Mouse (Mus musculus) forebrain, embryonic 13.5 days (tissue): ENCODE data around the gene Gm26558. TPM values are rescaled to one million over a fixed set of nuclear protein-coding genes. Genes with fewer than 3 reads are reported as not detected.

Source experiments
- ATAC-seq: fragments of 200-750 bp; cut with Nextera tagmentation; 2 replicates; pipeline ENCODE4 v1.8.0; 2017
- H3K27ac ChIP-seq: fragments of 300-500 bp; sonication (generic); 2 replicates; pipeline ENCODE4 v1.5.1; 2015; ENCODE audit warnings: inconsistent platforms, mild to moderate bottlenecking, moderate library complexity
- H3K27me3 ChIP-seq: fragments of 300-500 bp; sonication (generic); 2 replicates; pipeline ENCODE4 v1.6.1; 2015; ENCODE audit warnings: mild to moderate bottlenecking, inconsistent platforms
- H3K36me3 ChIP-seq: fragments of 300-500 bp; sonication (generic); 2 replicates; pipeline ENCODE4 v1.6.1; 2015; ENCODE audit warnings: mild to moderate bottlenecking, inconsistent platforms; ENCODE audit not compliant: poor library complexity, severe bottlenecking
- H3K4me1 ChIP-seq: fragments of 300-500 bp; sonication (generic); 2 replicates; pipeline ENCODE4 v1.6.1; 2015; ENCODE audit warnings: inconsistent platforms
- H3K4me2 ChIP-seq: fragments of 300-500 bp; sonication (generic); 2 replicates; pipeline ENCODE4 v1.6.1; 2015; ENCODE audit warnings: inconsistent platforms, mild to moderate bottlenecking, moderate library complexity
- H3K4me3 ChIP-seq: fragments of 300-500 bp; sonication (generic); 2 replicates; pipeline ENCODE4 v1.5.1; 2015; ENCODE audit warnings: mild to moderate bottlenecking, inconsistent platforms
- H3K9ac ChIP-seq: fragments of 300-500 bp; sonication (generic); 2 replicates; pipeline ENCODE4 v1.6.1; 2015; ENCODE audit warnings: mild to moderate bottlenecking, inconsistent platforms
- H3K9me3 ChIP-seq: fragments of 300-500 bp; sonication (generic); replicated peaks from 2 replicates; pipeline ENCODE4 v1.6.1; 2016; ENCODE audit warnings: inconsistent platforms
- WGBS: fragments of 180-500 bp; shearing (Covaris S2); methylation state at CpG from one replicate; pipeline ENCODE4 v1.1.7; 2015; 5-methylcytosine and 5-hydroxymethylcytosine counted together
- polyA plus RNA-seq: library from polyadenylated mRNA; unstranded; fragments of >200 nt; fragmentation: Nextera tagmentation; extraction: Ambion mirVana; gene quantifications from 2 replicates; pipeline ENCODE4 v1.2.1, GENCODE M21; 2015

Gm26558 gene
- polyA plus RNA-seq: 2.9 and 3.2 TPM in 2 replicates

DNA sequence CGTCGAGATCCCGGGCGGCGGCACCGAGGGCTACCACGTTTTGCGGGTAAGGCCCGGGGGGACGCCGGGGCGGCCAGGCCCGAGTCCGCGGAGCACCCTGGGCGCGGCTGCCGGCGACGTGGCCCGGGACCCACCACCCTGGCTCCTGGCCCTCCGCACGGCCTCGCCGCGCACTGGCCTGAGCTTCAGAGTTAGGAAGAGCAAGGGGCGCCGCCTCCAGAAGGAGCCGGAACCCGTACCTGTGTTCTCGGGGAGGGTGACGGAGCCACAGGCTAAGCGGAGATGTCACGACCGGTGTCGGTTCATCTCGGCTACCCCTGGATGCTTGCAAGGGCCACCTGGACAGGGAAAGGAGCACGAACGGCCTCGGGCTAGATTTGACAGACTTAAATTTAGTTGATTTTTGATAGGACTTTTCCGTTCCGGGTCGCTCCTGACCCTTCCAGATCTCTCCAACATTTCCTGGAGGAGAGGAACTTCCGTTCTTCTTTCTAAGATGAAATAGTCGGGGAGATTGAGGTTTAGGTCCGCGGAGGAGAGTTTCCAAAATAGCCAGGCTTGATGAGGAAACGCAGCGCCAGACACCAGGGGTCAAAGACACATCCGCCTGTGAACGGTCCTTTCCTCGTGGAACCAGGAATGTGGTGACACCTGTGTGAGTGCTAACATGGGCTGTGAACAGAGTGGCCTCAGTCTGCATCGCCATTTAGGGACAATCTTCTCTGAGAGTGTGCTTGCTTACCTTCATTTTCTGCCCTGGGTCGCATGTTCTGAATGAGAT, at the start of gene Gm26558:
Gene Gm26558 (minus strand): TSS at position 394 of the 781 bp plus-strand sequence.
- WGBS: under 1% methylated on average over 53 of the region's 54 CpGs
- Histone ChIP-seq H3K9ac (peak within 1 kb of the TSS; percentile 92), H3K4me3 (peak within 1 kb of the TSS; percentile 91), H3K27me3 (no peaks in the 10 kb centered on the region), H3K9me3 (no peaks in the 10 kb centered on the region), H3K27ac (peak within 1 kb of the TSS; percentile 84), H3K36me3 (no peaks in the 10 kb centered on the region), H3K4me2 (peak within 1 kb of the TSS; percentile 84), H3K4me1 (peaks cover 18% of the 10 kb centered on the region)
- ATAC-seq: peak; percentile 81; the same call in 1 of the 2 replicates

DNA sequence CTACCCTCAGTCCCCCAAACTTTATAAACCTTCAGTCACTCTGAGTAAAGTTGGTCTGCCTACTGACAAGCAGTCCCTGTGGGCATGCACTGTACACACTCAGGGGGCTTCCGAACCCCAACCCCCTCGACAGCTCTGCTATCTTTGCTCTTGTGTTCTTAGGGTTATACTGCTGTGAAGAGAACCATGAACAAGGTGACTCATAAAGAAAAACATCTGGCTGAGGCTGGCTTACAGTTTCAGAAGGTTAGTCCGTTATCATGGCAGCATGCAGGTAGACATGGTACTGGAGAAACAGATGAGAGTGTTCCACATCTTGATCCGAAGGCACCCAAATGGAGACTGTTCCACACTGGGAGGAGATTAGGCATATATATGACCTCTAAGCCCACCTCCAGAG, 49.0 kb upstream of the Gm26558 start:
- Histone ChIP-seq H3K27me3 (no peaks in the 10 kb centered on the region), H3K4me2 (no peak overlapping the region), H3K27ac (no peak overlapping the region), H3K4me1 (no peaks in the 10 kb centered on the region), H3K9ac (no peak overlapping the region), H3K36me3 (peaks cover 51% of the 10 kb centered on the region), H3K9me3 (no peaks in the 10 kb centered on the region), H3K4me3 (no peak overlapping the region)
- 96% methylated on average over 4 of the region's 4 CpGs for WGBS
- ATAC-seq: no peak

DNA sequence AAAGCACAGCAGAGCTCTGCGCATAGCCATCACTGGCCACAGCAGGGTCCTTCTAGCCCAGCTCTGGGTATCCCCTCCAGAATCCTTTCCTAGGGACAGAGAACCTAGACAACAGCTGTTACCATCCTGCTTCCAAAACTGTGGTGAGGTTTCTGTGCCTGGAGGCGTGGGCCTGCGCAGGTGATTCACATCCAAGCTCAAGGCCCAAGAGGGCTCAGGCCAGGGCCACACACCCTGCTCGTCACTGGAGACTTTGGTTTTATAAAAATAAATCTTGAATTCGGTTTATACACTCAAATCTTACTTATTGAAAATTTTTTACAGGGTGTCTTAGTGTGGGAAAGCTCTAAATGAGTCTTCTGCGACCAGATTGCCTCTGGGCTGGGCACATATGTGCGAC, 48.3 kb upstream of the Gm26558 start:
- no peak overlapping the region for H3K27ac ChIP-seq
- peaks cover 44% of the 10 kb centered on the region for H3K36me3 ChIP-seq
- 92% methylated on average over 7 of the region's 7 CpGs for WGBS
- H3K9me3 ChIP-seq: no peaks in the 10 kb centered on the region
- no peak for ATAC-seq
- no peaks in the 10 kb centered on the region for H3K27me3 ChIP-seq
- no peak overlapping the region for H3K4me2 ChIP-seq
- H3K4me1 ChIP-seq: peaks cover under 1% of the 10 kb centered on the region; the same call in 1 of the 2 replicates
- H3K4me3 ChIP-seq: no peak overlapping the region
- no peak overlapping the region for H3K9ac ChIP-seq

DNA sequence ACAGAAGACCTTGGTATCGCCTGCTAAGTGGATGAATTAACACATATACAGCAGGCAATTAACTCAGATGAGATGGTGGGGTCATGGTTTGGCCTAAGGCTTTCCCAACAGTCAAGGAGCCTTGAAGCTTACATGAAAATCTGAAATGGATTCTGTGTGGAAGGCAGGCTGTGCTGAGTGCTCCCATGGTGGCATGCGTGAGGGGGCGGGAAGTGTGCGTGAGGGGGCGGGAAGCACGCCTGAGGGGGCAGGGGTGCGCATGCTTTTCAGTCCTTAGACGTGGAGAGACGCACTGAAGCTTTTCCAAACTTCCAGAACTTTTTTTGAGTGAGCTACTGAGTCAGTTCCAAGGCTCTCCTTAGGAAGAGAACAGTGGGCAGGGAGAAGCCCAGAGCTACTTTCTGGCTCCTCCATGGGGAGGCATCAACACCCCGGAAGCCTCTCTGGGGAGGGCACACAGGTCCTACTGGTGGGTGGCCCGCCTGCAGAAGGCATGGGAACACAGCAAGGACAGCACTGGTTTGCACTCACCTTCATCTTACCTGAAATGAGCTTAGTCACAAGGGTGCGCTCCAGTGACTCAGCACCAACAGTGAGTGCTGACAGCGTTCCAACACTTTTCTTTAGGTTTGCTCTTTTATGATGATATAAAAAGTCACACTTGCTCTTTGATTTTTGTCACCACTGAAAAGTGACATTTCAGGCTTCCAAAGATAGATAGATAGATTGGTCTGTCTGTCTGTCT, 47.2 kb upstream of the Gm26558 start:
- Histone ChIP-seq H3K9ac (no peak overlapping the region), H3K4me2 (no peak overlapping the region), H3K27me3 (no peaks in the 10 kb centered on the region), H3K9me3 (no peaks in the 10 kb centered on the region), H3K4me1 (peaks cover 9% of the 10 kb centered on the region), H3K27ac (no peak overlapping the region), H3K4me3 (no peak overlapping the region), H3K36me3 (peaks cover 35% of the 10 kb centered on the region)
- WGBS: 84% methylated on average over 13 of the region's 13 CpGs
- no peak for ATAC-seq

DNA sequence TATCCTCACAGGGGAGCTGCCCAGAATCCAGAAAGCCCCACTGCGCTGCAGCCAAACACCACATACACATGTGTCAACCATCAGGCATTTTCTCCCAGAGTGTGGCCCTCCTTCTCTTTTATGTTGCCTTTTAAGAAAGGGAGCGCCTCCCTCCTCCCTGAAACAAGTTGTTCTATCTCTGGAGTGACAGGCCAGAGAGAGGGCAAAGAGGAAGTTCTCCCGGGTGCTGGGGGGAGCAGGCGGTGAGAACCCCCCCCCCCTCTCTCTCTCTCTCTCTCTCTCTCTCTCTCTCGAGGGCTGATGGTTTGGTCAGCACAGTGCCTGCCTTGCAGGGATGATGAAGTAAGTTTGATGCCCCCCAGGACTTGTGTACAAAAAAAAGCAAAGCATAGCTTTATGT, 40.5 kb upstream of the Gm26558 start:
- Histone ChIP-seq H3K9ac (no peak overlapping the region), H3K9me3 (peaks cover 4% of the 10 kb centered on the region), H3K27me3 (no peaks in the 10 kb centered on the region), H3K4me3 (no peak overlapping the region), H3K4me1 (peaks cover 9% of the 10 kb centered on the region), H3K4me2 (no peak overlapping the region), H3K27ac (no peak overlapping the region), H3K36me3 (no peaks in the 10 kb centered on the region)
- 54% methylated on average over 5 of the region's 5 CpGs for WGBS
- ATAC-seq: no peak

DNA sequence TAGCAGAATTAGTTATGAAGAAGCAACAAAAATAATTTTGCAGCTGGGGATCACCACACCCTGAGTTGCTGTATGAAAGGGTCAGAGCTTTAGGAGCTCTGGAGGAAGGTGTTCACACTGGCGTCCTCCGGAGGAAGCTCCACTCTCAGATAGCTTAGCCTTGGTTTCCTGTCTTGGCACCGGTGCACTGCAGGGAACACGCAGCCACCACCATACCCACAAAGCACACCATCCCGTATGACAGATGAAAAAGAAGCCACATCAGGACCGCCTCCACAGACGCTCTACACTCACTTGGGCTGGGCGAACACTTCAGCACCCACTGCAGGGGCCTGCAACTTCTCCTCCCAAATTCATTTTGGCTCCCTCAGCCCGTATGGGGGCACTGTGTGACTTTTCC, 39.7 kb upstream of the Gm26558 start:
- H3K27me3 ChIP-seq: no peaks in the 10 kb centered on the region
- no peaks in the 10 kb centered on the region for H3K36me3 ChIP-seq
- H3K9me3 ChIP-seq: peaks cover 4% of the 10 kb centered on the region
- no peak overlapping the region for H3K4me2 ChIP-seq
- H3K27ac ChIP-seq: no peak overlapping the region
- H3K9ac ChIP-seq: no peak overlapping the region
- H3K4me3 ChIP-seq: no peak overlapping the region
- WGBS: 77% methylated on average over 9 of the region's 9 CpGs
- H3K4me1 ChIP-seq: peaks cover 9% of the 10 kb centered on the region
- ATAC-seq: no peak

DNA sequence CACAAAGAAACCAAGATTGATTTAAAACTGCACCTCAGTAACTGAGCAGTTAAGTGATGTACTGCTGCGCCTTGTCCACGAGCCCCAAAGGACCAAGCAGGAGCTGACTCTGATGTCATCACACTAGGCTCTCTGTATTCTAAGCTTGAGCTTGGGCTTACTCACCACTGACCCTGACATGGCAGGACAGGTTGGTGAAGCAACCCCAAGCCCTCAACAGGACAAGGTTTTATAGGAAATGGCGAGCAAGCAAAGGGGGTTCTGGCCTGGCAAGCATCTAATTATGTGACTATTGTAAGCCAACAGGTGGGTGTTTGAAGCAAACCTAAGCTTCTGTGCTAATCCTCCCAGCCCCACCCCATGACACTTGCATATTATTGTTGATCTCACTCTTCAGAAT, 38.9 kb upstream of the Gm26558 start:
- no peak overlapping the region for H3K4me2 ChIP-seq
- no peaks in the 10 kb centered on the region for H3K36me3 ChIP-seq
- H3K9ac ChIP-seq: no peak overlapping the region
- H3K27ac ChIP-seq: no peak overlapping the region
- WGBS: 94% methylated on average over 3 of the region's 3 CpGs
- H3K9me3 ChIP-seq: peaks cover 4% of the 10 kb centered on the region
- H3K4me1 ChIP-seq: peaks cover 9% of the 10 kb centered on the region
- ATAC-seq: no peak
- H3K4me3 ChIP-seq: no peak overlapping the region
- H3K27me3 ChIP-seq: no peaks in the 10 kb centered on the region

DNA sequence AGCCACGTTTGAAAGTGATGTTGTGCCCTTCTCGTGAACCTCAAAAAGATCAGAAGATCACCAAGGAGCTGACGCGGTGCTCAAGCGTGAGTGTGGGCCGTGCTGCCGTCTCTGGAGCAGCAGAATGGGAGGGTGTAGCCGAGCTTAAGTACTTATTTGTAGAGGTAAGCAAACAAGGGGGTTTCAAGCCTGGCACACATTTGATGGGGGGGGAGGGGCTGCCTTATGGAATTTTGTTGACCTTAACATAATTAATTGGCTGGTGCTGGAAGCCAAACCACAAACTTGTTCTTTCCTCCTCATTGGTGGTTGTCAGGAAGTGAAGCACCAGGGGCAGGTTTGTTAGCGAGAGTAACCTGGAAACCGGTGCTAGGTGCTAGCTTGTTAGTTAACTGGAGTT, 33.8 kb upstream of the Gm26558 start:
- 89% methylated on average over 10 of the region's 10 CpGs for WGBS

DNA sequence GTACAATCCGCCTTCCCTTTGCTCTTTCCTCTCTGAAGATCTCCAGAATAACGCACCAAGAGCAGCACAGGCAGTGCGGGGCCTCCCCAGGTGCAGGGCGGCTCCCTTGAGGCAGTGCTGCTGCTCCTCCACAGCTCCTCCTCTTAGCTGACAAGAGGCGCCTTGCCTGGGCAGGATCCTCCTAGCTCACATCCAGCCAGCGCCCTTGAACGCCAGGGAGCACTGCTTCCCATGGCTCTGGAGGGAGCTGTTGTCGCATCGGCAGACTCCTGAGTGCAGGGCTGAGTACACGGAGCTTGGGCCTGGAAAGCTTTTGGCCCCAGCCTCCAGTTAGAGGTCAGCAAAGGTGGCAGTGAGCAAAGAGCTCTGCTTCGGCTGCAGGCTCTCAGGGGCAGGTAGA, 28.3 kb upstream of the Gm26558 start:
- Histone ChIP-seq H3K4me3 (no peak overlapping the region), H3K27ac (no peak overlapping the region), H3K27me3 (no peaks in the 10 kb centered on the region), H3K9ac (no peak overlapping the region), H3K9me3 (no peaks in the 10 kb centered on the region), H3K36me3 (peaks cover 82% of the 10 kb centered on the region), H3K4me2 (no peak overlapping the region), H3K4me1 (no peaks in the 10 kb centered on the region)
- no peak for ATAC-seq
- 88% methylated on average over 11 of the region's 11 CpGs for whole genome bisulfite sequencing

More for the DNA sequence above, 33.8 kb upstream of the Gm26558 start:
- Histone ChIP-seq H3K36me3 (peaks cover 28% of the 10 kb centered on the region), H3K9ac (no peak overlapping the region), H3K27me3 (no peaks in the 10 kb centered on the region), H3K27ac (no peak overlapping the region), H3K4me3 (no peak overlapping the region), H3K4me1 (no peaks in the 10 kb centered on the region), H3K9me3 (peaks cover 4% of the 10 kb centered on the region), H3K4me2 (no peak overlapping the region)
- ATAC-seq: no peak

DNA sequence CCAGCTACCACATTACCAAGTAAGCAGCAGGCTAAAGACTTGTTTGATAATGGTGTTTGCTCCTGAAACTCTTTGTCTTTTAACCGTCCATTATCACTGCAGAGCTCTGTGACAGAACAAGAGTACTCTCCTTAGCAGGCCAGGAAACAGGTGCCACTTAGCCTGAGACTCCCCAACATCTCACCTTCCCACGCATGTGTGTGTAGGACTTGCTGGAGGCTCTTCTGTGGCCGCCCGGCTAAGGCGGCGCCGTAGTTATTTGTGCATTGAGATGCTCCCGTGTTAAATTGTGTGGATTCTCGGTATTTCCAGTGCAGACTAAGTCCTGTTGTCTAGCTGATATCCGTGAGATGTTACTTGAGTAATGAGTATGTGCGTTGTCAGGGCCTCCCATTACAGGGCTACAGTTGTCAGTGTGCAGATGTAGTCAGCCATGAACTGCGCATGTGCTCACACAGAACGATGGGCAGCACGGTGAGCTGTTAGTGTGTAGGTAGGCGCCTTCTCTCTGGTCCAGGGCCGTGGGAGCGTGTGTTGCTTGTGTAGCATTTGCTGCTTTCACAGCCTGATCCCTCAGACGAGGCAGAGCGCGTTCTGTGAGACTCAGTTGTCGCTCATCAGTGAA, 26.7 kb upstream of the Gm26558 start:
- Histone ChIP-seq H3K36me3 (peaks cover 97% of the 10 kb centered on the region), H3K4me2 (no peak overlapping the region)

DNA sequence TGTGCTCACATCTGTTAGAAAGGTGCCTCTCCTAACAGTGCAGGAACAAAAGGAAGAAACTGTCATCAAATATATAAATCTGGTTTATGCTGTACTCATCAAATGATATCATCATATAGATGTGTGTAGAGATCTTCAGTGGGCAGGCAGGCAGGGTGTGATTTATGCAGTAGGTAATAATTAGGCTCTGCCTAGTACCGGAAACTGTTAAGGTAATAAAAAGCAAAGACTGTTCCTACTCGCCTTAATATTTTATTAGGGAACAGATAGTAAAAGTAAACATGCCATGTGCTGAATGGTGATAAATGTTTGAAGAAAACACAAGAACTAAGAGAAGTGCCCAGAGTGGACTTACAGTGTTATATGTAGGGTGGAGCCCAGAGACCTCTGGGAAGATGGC, 20.4 kb upstream of the Gm26558 start:
- no peaks in the 10 kb centered on the region for H3K4me1 ChIP-seq
- H3K36me3 ChIP-seq: peaks cover 94% of the 10 kb centered on the region
- no peak overlapping the region for H3K27ac ChIP-seq
- H3K9me3 ChIP-seq: no peaks in the 10 kb centered on the region
- no peaks in the 10 kb centered on the region for H3K27me3 ChIP-seq
- H3K4me3 ChIP-seq: no peak overlapping the region
- ATAC-seq: no peak
- H3K4me2 ChIP-seq: no peak overlapping the region
- no peak overlapping the region for H3K9ac ChIP-seq
- WGBS: 90% methylated on average over 2 of the region's 2 CpGs

More for the DNA sequence above, 26.7 kb upstream of the Gm26558 start:
- H3K27ac ChIP-seq: no peak overlapping the region
- no peak overlapping the region for H3K4me3 ChIP-seq
- WGBS: 95% methylated on average over 21 of the region's 21 CpGs
- no peak for ATAC-seq
- H3K9ac ChIP-seq: no peak overlapping the region
- no peaks in the 10 kb centered on the region for H3K4me1 ChIP-seq
- no peaks in the 10 kb centered on the region for H3K27me3 ChIP-seq
- no peaks in the 10 kb centered on the region for H3K9me3 ChIP-seq

DNA sequence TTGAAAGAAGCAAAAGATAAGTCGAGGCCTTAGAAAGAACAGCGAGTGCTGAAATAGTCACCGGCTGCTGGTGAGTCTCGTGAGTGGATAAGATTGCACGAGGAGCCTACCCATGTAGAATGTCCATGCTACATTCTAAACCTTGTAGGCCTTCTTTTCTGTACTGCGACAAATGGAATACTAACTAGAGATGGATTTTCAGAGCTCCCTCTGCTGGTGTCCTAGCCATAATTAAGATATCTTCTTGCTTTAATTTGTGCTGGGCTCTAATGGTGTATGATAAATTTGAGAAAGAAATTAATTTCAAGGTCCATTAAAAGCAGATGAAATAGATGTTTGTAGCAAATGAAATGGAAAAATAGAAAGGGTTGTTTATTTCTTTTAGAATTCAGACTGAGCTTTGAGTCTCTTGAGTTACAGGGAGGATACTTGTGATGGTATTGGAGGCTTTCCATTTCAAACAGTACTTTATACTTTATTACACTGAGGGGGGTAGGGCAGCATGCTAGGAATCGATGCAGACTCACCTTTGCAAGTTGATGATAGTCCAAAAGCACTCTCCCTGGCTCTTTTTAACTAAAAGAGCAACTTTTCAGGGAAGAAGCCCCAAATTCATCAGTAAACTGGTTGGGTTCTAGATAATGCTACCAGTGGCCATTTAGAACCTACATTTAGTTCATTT, 11.7 kb upstream of the Gm26558 start:
- 82% methylated on average over 7 of the region's 7 CpGs for WGBS
- Histone ChIP-seq H3K9me3 (no peaks in the 10 kb centered on the region), H3K27me3 (no peaks in the 10 kb centered on the region), H3K36me3 (peaks cover 8% of the 10 kb centered on the region), H3K9ac (no peak overlapping the region), H3K4me2 (no peak overlapping the region), H3K27ac (no peak overlapping the region), H3K4me1 (no peaks in the 10 kb centered on the region), H3K4me3 (no peak overlapping the region)
- no peak for ATAC-seq
